Mouse (Mus musculus) B cell, adult (primary cell): ENCODE data around the gene Taf15. TPM values are rescaled to one million over a fixed set of nuclear protein-coding genes. Genes with fewer than 3 reads are reported as not detected.

Source experiments
- total RNA-seq: library from RNA; stranded (reverse); gene quantifications from 4 replicates; pipeline ENCODE4 v1.2.4, GENCODE M21; 2023; ENCODE audit not compliant: inconsistent age

Gene Taf15
- 148 to 177 TPM (median 160 TPM) in 4 replicates for total RNA-seq

DNA sequence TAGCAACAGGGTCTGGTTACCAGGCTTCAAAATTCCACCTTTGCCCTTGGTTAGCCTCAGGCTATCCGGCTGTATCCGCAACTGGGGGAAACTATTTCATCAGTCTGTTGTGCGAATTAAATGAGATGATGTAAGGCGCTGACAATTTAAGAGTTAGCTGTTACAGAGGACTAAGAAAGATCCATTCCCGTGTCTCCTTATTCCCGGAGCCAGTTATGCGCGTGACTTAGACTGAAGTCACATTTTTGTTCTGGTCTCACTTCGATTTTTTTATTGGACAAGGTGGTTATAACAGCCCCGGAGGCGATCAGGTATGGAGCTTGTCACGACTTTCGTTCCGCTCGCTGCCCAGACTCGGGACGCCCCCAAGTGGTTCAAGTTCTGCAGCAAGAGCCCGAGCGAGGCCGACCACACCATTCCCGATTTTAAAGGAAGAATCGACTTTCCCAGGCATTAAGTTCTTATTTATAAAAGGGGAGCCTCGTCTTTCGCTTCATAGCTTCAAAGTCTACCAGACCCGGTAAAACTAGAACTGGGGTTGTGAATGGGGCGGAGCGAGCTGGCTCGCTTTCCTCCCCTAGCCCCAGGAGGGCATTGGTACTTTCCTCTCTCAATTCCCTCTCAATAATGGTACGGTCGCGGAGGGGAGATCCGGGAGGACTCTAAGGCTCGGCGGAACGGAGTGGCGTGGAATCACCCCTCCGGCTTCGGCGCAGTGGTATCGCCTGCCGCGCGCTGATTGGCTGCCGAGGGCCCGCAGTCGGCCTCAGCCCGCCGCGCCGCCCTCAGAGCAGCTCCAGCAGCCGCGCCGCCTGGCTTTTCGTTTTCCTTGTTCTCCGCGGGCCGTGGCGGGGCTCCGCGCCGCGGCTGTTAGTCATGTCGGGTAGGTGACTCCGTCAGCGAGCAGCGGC is at the start of gene Taf15:
TSS of gene Taf15 (plus strand) at position 763 of the 911 bp plus-strand sequence.

GRCm38 (mm10) chr11:83429355-83429754 is 43.5 kb upstream of the Taf15 start, which contains the start of gene Gas2l2:
Gene Gas2l2 (minus strand): TSS chr11:83429455.

GRCm38 (mm10) chr11:83437377-83437776 is 35.5 kb upstream of the Taf15 start, which contains the start of gene 1700020L24Rik:
Gene 1700020L24Rik (plus strand): TSS chr11:83437677.

GRCm38 (mm10) chr11:83462711-83463244 is 10.1 kb upstream of the Taf15 start, which contains the start of gene Mmp28:
Gene Mmp28 (minus strand): TSS chr11:83463071.

DNA sequence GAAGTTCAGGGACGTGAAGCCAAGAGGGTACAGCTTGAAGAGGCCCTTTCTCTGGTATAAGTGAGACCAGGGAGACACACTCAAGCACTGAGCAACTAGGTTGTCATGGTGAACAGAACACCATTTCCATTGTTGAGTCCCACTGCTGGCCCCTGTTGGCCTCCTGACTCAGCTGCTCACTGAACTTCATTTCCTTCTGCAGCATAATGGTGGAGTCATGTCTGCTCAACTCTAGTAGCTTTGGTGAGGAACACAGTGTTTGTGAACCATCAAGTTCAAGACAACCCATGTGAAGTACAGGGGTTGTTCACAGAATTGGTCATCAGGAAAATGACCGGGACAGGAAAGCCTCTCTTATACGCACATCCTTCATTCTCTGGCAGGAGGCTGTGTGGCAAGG is 49.2 kb downstream of the Taf15 start, which contains the start of gene Heatr9:
TSS of gene Heatr9 (minus strand) at position 101 of the 400 bp plus-strand sequence.

GRCm38 (mm10) chr11:83530360-83530759 is 57.5 kb downstream of the Taf15 start, which contains the start of gene Ccl5:
Gene Ccl5 (minus strand): TSS chr11:83530518.

Other genes with a start within 250 kb of the Taf15 start
- not detected in 4 replicates for gene Slfn14, start 186.4 kb upstream of the Taf15 start, total RNA-seq
- gene Ap2b1, start 174.1 kb upstream of the Taf15 start, total RNA-seq, result 144 to 154 TPM (median 148 TPM) in 4 replicates
- gene Pex12, start 170.5 kb upstream of the Taf15 start, total RNA-seq, result 16.5 to 26.4 TPM (median 18.4 TPM) in 4 replicates
- 0.87 to 1.4 TPM (median 1.1 TPM) in 4 replicates for gene Rasl10b, start 63.9 kb upstream of the Taf15 start, total RNA-seq
- gene Gas2l2, start 43.6 kb upstream of the Taf15 start, total RNA-seq, result not detected in 4 replicates
- gene 1700020L24Rik, start 35.4 kb upstream of the Taf15 start, total RNA-seq, result 0.87 TPM in 1 of 4 replicates, not detected in the others
- gene Mmp28, start 10.0 kb upstream of the Taf15 start, total RNA-seq, result 0.83 TPM in 1 of 4 replicates, not detected in the others
- 0.27 TPM in 1 of 4 replicates, not detected in the others for gene Heatr9, start 49.1 kb downstream of the Taf15 start, total RNA-seq
- gene Ccl5, start 57.4 kb downstream of the Taf15 start, total RNA-seq, result 4.5 to 7.8 TPM (median 6.5 TPM) in 4 replicates
- 0.27 to 1.2 TPM in 2 of 4 replicates, not detected in the others for gene Ccl9, start 105.5 kb downstream of the Taf15 start, total RNA-seq
- 0.48 to 3.4 TPM (median 1.1 TPM) in 4 replicates for gene Ccl6, start 120.0 kb downstream of the Taf15 start, total RNA-seq
- not detected in 4 replicates for gene Rpl9-ps1, start 172.5 kb downstream of the Taf15 start, total RNA-seq
- gene Ccl3, start 176.3 kb downstream of the Taf15 start, total RNA-seq, result 18.2 to 22.4 TPM (median 21.0 TPM) in 4 replicates
- gene Ccl4, start 189.5 kb downstream of the Taf15 start, total RNA-seq, result 3.7 to 9.7 TPM (median 5.5 TPM) in 4 replicates
- 5.2 to 9.3 TPM (median 7.7 TPM) in 4 replicates for gene Wfdc17, start 230.9 kb downstream of the Taf15 start, total RNA-seq
- gene Wfdc18, start 235.9 kb downstream of the Taf15 start, total RNA-seq, result 0.90 TPM in 1 of 4 replicates, not detected in the others